Mouse (Mus musculus) olfactory bulb, adult 2 months (tissue): ENCODE results near the gene 4930412O13Rik.

Source experiments
- CTCF ChIP-seq: fragments of 200-500 bp; IDR thresholded peaks from 2 replicates; pipeline ENCODE4 v1.5.1; 2012; ENCODE audit warnings: low read depth, mild to moderate bottlenecking, low read length, moderate library complexity; ENCODE audit not compliant: insufficient read depth
- POLR2A ChIP-seq: fragments of 200-500 bp; IDR thresholded peaks from 2 replicates; pipeline ENCODE4 v1.6.1; 2012; ENCODE audit warnings: mild to moderate bottlenecking, low read depth, low read length, moderate library complexity; ENCODE audit not compliant: insufficient read depth

DNA sequence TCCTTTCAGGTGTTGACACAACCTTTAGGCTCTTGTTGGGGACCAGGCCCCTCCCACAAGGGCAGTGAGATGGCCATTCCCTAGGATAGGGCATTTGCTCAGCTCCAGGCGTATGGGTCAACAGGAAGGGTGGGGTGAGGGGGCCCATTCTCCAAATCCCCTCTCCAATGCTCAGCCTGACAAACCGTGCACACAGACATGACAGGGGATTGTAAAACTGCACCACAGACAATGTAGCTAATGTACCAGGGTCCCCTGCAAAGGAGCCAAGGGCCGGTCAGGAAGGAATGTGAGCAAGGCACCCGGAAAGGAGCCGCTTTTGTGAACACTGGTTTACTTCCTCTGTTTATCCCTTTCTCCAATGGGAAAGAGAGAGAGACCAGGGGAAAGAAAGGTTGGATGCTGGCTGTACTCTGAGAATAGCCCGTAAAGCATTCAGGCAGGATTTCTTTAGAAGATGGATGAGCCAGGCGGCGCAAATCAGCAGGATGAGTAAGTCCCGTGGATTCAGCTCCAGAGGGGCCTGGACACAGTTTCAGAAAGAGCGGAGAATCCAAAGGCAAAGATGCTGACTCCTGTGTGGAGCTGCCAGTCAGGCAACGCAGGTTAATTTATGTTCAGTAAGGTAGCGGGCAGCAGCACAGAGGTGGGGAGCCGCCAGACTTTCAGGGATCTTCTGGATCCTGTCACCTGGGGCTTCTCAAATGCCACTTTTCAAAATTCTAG lies 28.0 kb upstream of the 4930412O13Rik start:
- TF ChIP-seq CTCF (no peak), POLR2A (no peak)
